Mouse (Mus musculus): ENCODE measurements at regions not wholly inside any gene's neighbourhood (a gene's known extent, or its start where the extent isn't known, plus 50 kb on each side); places are given as distances from the start of the nearest gene placed in this dataset.

GRCm38 (mm10) chr2:30717566-30718328 is 85.7 kb downstream of the 1700001O22Rik start:
- DNase-seq: no peak

- DNase-seq: no peak
Observed at GRCm38 (mm10) chr2:30716580-30717565, 86.6 kb downstream of the 1700001O22Rik start.

- no peak for DNase-seq
Observed at GRCm38 (mm10) chr2:30715720-30716310, 87.6 kb downstream of the 1700001O22Rik start.

GRCm38 (mm10) chr2:30713535-30713934 is 89.9 kb downstream of the 1700001O22Rik start:
- no peak for DNase-seq

DNA sequence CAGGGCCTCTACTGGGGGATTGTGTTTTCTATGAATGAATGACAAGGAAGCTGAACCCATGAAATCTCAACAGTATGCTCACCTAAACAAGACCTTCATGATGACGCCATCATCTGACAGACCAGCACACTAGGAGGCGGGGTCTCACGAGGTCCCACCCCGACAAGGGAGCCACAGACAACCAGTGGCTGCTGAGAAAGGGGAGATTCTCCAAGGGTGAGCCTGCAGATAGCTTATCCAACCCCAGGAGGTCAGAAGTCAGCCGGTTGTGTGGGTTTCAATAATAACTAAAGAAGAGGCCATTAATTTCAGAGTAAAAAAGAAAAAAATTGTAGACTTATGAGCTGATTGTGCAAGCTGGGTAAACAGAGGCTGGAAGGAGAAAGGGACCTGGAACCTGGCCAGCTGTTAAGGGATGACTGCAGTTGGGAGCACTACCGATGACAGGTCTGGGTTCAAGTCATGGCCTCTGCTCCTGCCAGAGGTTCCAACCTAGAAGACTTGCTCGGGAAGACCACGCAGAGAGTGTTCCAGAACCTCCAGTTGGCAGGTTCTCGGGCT is 90.5 kb downstream of the 1700001O22Rik start:
- DNase-seq: no peak

DNA sequence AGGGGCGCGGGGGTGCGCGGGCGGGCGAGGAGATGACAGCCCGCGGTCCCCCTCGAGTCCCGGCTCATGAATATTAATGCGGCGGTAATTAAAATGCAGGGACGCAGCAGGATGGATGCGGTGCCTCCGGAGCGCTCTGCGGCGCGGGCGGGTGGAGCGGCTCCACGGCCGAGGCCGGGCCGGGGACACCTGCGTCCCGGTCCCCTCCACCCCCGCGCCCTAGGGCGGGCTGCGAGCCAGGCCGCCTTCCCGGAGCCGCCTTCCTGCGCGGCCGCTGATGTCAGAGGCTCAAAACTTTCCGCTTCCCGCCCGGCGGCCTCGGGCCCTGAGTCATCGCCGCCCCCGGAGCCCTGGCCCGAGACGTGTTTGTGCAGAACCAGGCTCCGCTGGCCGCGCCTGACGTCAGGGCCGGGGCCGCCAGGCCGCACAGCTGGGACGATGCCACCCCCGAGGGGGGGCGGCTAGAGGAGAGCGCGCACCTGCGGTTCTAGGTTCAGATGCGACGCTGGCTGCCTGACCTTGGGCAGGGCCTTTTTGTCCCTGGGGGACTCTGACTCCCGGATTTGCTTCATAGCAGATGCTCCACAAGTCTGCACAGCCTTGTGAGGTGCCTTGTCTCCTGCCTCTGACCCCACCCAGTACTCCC is 91.5 kb downstream of the 1700001O22Rik start:
- no peak for DNase-seq

GRCm38 (mm10) chr2:30711476-30711852 is 92.0 kb downstream of the 1700001O22Rik start:
- no peak for DNase-seq

- DNase-seq: no peak
Observed at GRCm38 (mm10) chr2:30710895-30711294, 92.6 kb downstream of the 1700001O22Rik start.

DNA sequence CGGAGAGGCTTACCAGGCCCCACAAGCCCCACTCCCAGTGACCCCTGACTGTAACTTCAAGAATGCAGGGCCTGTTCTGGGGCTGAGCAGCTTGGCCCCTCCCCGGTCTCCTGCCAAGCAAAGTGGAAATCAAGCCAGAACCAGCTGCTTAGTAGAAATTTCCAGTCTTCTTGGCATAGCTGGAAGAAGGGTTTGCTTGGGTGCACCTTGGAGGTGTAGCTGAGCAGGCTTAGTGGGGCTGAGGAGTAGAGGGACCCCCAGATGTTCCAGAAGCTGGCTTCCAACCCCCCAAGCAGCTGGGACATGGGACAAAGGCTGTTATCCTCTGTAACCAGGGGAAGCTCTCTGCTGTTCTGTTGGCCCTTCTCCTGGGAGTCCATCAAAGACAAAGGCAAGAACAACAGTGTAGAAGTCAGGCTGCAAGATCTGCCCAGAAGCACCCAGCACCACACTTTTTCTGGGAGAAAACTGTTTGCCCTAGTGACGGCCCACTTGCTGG is 94.0 kb downstream of the 1700001O22Rik start:
- DNase-seq: no peak

DNA sequence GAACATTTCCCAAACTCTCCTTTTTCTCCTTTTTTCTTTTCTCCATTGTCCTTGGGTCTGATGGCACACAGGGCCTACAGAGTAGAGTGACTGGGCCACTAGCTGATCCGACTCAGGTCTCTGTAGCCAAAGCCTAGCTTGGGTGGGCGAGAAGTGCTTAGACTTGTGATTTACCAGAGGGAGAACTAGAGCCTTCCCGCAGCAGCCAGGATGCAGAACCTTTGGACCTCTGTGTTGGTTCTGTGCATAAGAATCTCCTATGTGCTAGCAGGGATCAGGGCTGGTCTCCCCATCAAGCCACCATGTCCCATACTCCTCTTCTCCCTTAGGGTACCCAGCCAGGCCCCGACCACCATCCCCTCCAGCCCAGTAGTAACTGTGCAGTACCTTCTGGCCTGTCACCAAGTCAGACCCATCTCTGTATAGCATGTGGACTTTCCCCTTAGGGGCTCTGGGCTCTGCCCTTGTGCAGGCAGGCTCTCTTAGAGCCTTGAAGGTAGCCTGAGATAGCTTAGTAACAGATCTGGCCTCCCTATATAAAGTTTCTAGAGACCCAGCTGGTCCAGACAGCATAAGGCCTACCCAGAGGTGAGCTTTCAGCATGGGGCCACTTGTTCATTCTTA is 94.6 kb downstream of the 1700001O22Rik start:
- DNase-seq: no peak

DNA sequence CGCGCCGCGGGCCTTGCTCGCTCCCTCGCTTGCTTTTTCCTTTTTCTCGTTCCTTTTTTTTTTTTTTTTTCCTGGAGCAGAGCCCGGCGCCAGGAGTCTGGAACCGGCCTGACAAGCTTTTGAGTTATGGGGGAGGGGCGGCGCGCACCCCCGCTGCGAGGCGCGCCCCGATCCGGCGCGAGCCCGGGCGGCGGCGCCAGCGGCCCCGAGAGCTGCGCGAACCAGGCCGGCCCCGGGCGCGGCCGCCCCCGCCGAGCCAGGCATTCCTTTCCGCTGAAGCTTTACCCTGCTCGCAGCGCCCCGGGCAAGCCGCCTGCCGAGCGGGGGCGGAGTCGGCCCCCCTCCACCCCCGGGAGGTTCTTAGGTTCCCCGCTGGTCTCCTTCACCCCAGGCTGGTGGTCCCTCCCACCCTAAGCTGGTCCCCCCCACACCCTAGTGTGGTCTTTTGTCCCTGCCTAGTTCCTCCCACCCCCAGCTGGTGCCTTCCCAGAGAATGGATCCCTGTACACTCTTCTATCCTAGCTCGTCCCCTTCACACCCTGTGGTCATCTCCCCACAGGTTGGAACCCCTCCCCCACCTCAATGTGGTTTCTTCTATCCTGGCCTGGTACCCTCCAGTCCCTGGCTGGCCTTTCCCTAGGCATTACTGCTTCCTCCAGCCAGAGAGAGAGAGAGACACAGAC is 95.3 kb downstream of the 1700001O22Rik start:
- peak; percentile 83 for DNase-seq

GRCm38 (mm10) chr2:30707099-30708000 is 96.1 kb downstream of the 1700001O22Rik start:
- no peak for DNase-seq

DNA sequence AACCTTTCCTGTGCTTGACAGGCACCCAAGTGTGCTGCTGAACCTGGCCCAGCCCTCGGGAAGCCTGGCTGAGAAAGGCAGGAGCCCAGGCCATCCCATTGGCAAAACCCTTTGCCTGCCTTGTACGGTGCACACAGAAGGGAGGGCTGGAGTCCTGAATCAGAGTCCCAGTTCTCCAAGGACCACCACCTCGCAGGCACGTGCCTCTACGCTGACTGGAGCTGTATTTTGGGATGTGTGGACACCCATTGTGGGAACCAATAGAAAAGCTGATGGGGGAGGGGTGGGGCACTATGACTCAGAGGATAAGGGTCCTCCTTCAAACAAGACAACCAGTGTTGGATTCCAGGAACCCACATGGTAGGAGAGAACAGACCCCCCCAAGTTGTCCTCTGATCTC is 97.4 kb downstream of the 1700001O22Rik start:
- DNase-seq: no peak

- DNase-seq: no peak
Observed at GRCm38 (mm10) chr2:30703308-30703707, 100.2 kb downstream of the 1700001O22Rik start.

DNA sequence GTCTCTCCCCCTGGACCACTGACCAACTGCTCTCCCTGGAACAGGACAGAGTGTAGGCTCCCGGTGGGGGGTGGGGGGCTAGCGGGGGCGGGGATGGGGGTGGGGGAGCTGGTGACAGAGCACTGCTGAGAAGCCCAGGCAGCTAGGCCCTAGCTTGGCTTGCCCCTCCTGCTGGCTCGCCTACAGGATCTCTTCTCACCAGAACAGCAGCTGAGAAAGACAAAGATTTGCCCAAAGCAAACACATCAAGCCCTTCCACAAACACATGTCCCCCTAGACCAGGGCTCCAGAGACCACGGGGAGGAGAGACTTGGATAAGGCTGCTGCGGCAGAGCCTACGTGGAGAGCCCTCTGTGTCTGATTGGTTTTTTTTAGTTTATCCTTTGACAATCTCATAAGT is 100.8 kb downstream of the 1700001O22Rik start:
- DNase-seq: no peak

DNA sequence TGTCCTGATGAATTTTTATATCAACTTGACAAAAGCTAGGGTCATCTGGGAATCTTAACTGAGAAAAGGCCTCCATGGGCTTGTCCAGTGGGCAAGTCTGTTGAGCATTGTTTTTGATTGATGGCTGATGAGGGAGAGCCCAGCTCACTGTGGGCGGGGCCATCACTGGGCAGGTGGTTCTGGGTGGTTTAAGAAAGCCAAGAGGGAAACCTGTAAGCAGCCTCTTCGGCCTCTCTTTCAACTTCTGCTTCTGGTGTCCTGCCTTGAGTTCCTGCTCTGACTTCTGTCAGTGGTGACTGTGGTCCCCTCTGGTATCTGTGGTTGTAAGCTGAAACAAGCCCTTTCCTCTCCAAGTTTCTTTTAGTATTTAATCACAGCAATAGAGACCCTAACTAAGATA is 102.6 kb downstream of the 1700001O22Rik start:
- no peak for DNase-seq

- no peak for DNase-seq
Observed at GRCm38 (mm10) chr2:30700471-30700870, 103.0 kb downstream of the 1700001O22Rik start.

DNA sequence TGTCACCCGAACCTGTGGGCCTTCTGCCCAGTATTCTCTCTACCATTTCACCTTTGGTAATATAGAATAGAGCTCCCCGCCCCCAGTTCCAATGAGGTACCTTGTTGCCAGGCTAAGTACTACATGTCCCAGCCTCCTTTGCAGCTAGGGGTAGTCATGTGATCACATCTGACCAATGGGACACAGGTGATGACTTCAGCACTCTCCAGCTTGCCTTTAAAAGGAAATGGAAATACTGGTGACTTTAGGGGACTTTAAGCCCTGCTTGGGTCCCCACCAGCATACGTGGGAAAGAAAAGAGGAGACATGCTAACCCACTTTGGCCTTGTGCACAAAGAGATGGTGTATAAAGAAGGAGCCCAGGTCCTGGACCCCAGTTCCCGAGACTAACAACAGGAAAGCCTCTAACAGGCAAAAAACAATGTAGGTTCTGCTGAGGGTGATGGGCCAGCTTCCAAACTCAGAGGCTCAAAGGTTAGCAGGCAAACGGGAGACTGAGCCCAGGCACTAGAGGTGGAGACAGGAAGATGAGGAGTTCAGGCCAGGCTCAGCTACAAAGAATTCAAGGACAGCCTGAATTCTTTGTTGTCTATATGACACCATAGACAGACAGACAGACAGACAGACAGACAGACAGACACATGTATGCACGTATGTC is 103.5 kb downstream of the 1700001O22Rik start:
- DNase-seq: peak; percentile 62

- no peak for DNase-seq
Observed at GRCm38 (mm10) chr2:30698758-30699535, 104.1 kb downstream of the Cstad start.

All from right cerebral cortex, postnatal 4 days (tissue).